Mouse (Mus musculus) neutrophil, adult 65 days (primary cell): ENCODE results near the gene Cdc42. TPM values are rescaled to one million over a fixed set of nuclear protein-coding genes. Genes with fewer than 3 reads are reported as not detected.

Experiments used
- total RNA-seq: library from RNA; stranded (reverse); gene quantifications from 2 replicates; pipeline ENCODE4 v1.2.4, GENCODE M21; 2023

The Cdc42 gene
- total RNA-seq = 591 and 634 TPM in 2 replicates

GRCm38 (mm10) chr4:137357517-137358254 is at the start of gene Cdc42:
Gene Cdc42, minus strand, starts transcription at chr4:137357720.

GRCm38 (mm10) chr4:137277166-137277513 is 80.4 kb downstream of the Cdc42 start, which contains the start of gene Wnt4:
Gene Wnt4, plus strand, starts transcription at chr4:137277489.

Other genes with a start within 250 kb of the Cdc42 start
- 0.09 TPM in 1 of 2 replicates, not detected in the other for gene Wnt4, start 80.2 kb downstream of the Cdc42 start, total RNA-seq
- not detected in 2 replicates for gene Cela3a, start 52.1 kb upstream of the Cdc42 start, total RNA-seq
- not detected in 2 replicates for gene Cela3b, start 72.8 kb upstream of the Cdc42 start, total RNA-seq
- gene 1700013G24Rik, start 95.6 kb upstream of the Cdc42 start, total RNA-seq = not detected in 2 replicates
- 0.23 and 0.76 TPM in 2 replicates for gene Hspg2, start 111.0 kb upstream of the Cdc42 start, total RNA-seq
- not detected in 2 replicates for gene Ldlrad2, start 216.8 kb upstream of the Cdc42 start, total RNA-seq
- 58.3 and 94.5 TPM in 2 replicates for gene Usp48, start 236.0 kb upstream of the Cdc42 start, total RNA-seq